Mouse (Mus musculus) limb, embryonic 14.5 days (tissue): ENCODE data around the gene Tmem163. TPM values are rescaled to one million over a fixed set of nuclear protein-coding genes. Genes with fewer than 3 reads are reported as not detected.

ENCODE experiments used
- ATAC-seq: fragments of 200-750 bp; cut with Nextera tagmentation; 2 replicates; pipeline ENCODE4 v1.8.0; 2017; ENCODE audit warnings: low read depth, moderate number of reproducible peaks, moderate TSS enrichment; ENCODE audit not compliant: low FRiP score
- DNase-seq: peaks from one replicate; pipeline ENCODE4 v3.0.0-alpha.2; 2015; ENCODE audit warnings: low spot score
- H3K27ac ChIP-seq: fragments of 300-500 bp; sonication (generic); replicated peaks from 2 replicates; pipeline ENCODE4 v1.5.1; 2014; ENCODE audit warnings: low read depth, mild to moderate bottlenecking, low read length, moderate library complexity, mixed read lengths
- H3K27me3 ChIP-seq: fragments of 300-500 bp; sonication (generic); 2 replicates; pipeline ENCODE4 v1.6.1; 2014; ENCODE audit warnings: low read length, mixed read lengths; ENCODE audit not compliant: control insufficient read depth, insufficient read depth
- H3K36me3 ChIP-seq: fragments of 300-500 bp; sonication (generic); 2 replicates; pipeline ENCODE4 v1.6.1; 2014; ENCODE audit warnings: mild to moderate bottlenecking, low read length, moderate library complexity, mixed read lengths; ENCODE audit not compliant: control insufficient read depth, insufficient read depth
- H3K4me1 ChIP-seq: fragments of 300-500 bp; sonication (generic); 2 replicates; pipeline ENCODE4 v1.6.1; 2014; ENCODE audit warnings: antibody characterized with exemption, low read length, mixed read lengths; ENCODE audit not compliant: control insufficient read depth, insufficient read depth
- H3K4me2 ChIP-seq: fragments of 300-500 bp; sonication (generic); replicated peaks from 2 replicates; pipeline ENCODE4 v1.6.1; 2014; ENCODE audit warnings: low read depth, mild to moderate bottlenecking, low read length, moderate library complexity; ENCODE audit not compliant: severe bottlenecking
- H3K4me3 ChIP-seq: fragments of 300-500 bp; sonication (generic); replicated peaks from 2 replicates; pipeline ENCODE4 v1.5.1; 2014; ENCODE audit warnings: low read length
- H3K9ac ChIP-seq: fragments of 300-500 bp; sonication (generic); 2 replicates; pipeline ENCODE4 v1.6.1; 2014; ENCODE audit warnings: mild to moderate bottlenecking, low read depth, low read length, moderate library complexity; ENCODE audit not compliant: severe bottlenecking
- H3K9me3 ChIP-seq: fragments of 300-500 bp; sonication (generic); 2 replicates; pipeline ENCODE4 v1.6.1; 2016; ENCODE audit warnings: low read length; ENCODE audit not compliant: control insufficient read depth
- POLR2A ChIP-seq: fragments of 200-500 bp; IDR thresholded peaks from 2 replicates; pipeline ENCODE4 v1.8.0; 2012; ENCODE audit warnings: inconsistent platforms, mild to moderate bottlenecking, moderate library complexity, borderline replicate concordance; ENCODE audit not compliant: insufficient read depth, insufficient read length; ENCODE audit errors: extremely low read depth
- whole genome bisulfite sequencing: fragments of 180-500 bp; shearing (Covaris S2); extraction: QIAGEN DNeasy Blood & Tissue Kit; methylation state at CpG from one replicate; pipeline ENCODE4 v1.1.7; 2014; 5-methylcytosine and 5-hydroxymethylcytosine counted together
- polyA plus RNA-seq, 2 experiments: library from polyadenylated mRNA; depleted of rRNA in 1 of 2; stranded (reverse) in 1 of 2; unstranded in 1 of 2; fragments of >200 nt; fragmentation: Nextera tagmentation in 1 of 2; extraction: Ambion mirVana in 1 of 2; gene quantifications; 2 replicates each; pipeline versions ENCODE4 v1.2.1 to v1.2.3; 2012 to 2014

The Tmem163 gene
- polyA plus RNA-seq, 2 experiments, result 1.7 to 2.6 TPM

DNA sequence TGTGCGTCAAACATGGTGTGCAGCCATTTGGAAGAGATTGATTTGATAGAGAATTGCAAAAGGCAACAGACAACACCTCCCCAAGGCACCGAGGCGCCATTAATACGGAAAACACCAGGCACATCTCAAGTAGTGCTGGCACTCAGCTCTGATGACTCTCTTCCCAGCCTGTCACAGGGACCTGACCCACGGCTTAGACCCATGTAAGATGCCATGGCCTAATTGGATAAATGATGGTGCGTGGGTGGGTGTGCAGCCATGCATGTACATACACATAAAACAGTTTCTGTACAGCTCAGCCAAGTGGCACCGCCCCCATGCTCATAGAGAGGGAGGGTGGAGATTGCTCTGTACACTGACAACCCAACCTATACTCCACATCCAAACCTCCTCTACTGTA lies 102.3 kb downstream of the Tmem163 start:
- H3K27me3 ChIP-seq, result no peaks in the 10 kb centered on the region
- no peak overlapping the region for H3K27ac ChIP-seq
- no peak for ATAC-seq
- no peak overlapping the region for H3K9ac ChIP-seq
- H3K4me1 ChIP-seq, result no peaks in the 10 kb centered on the region
- TF ChIP-seq POLR2A, result no peak
- no peaks in the 10 kb centered on the region for H3K36me3 ChIP-seq
- no peak overlapping the region for H3K4me3 ChIP-seq
- 89% methylated on average over 7 of the region's 7 CpGs for WGBS
- no peak for DNase-seq
- H3K4me2 ChIP-seq, result no peak overlapping the region
- H3K9me3 ChIP-seq, result no peaks in the 10 kb centered on the region

DNA sequence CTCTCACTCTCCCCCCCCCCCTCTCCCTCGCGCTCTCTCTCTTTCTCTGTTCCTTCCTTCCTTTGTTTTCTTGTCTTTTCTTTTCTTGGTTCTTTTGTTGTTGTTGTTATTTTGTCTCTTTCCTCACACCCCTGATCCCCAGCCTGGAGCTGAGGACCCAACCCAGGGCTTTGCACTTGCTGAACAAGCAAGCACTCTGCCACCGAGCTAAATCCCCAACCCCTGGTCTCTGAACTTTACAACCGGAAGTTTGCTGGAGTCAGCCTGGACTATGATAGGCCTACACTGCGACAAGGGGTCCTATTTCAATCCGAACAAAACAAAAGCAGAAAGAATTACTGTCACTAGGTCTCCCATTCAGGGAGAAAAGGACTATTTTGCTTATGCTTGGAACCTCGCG lies 102.8 kb downstream of the Tmem163 start:
- Histone ChIP-seq H3K27ac (no peak overlapping the region), H3K4me3 (no peak overlapping the region), H3K4me1 (no peaks in the 10 kb centered on the region), H3K9ac (no peak overlapping the region), H3K36me3 (no peaks in the 10 kb centered on the region), H3K4me2 (no peak overlapping the region), H3K27me3 (no peaks in the 10 kb centered on the region), H3K9me3 (no peaks in the 10 kb centered on the region)
- 44% methylated on average over 8 of the region's 8 CpGs for WGBS
- ATAC-seq, result no peak
- no peak for DNase-seq
- no peak for TF ChIP-seq POLR2A

DNA sequence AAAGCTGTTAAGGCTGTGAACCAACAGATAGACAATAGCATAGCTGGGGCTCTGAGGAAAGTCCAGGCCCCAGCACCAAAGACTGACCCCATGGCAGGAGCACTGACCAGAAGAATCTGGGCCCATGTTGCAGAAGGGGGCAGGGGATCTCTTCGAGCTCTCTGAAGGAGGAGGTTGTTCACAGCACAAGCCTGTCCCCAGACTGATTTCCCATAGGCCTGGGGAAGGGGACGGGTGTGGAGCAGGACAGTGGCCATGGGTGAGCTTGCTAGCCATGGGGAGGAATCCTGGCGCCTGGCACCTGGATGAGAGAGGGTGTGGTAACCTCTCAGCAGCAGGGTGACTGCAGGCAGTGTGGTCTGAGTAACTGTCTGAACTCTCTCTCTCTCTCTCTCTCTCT lies 103.2 kb downstream of the Tmem163 start:
- 59% methylated on average over 3 of the region's 3 CpGs for WGBS
- TF ChIP-seq POLR2A, result no peak
- DNase-seq (no peak), ATAC-seq (no peak)
- no peaks in the 10 kb centered on the region for H3K27me3 ChIP-seq
- H3K4me3 ChIP-seq, result no peak overlapping the region
- H3K9ac ChIP-seq, result no peak overlapping the region
- no peak overlapping the region for H3K27ac ChIP-seq
- no peaks in the 10 kb centered on the region for H3K36me3 ChIP-seq
- no peaks in the 10 kb centered on the region for H3K9me3 ChIP-seq
- no peak overlapping the region for H3K4me2 ChIP-seq
- no peaks in the 10 kb centered on the region for H3K4me1 ChIP-seq

DNA sequence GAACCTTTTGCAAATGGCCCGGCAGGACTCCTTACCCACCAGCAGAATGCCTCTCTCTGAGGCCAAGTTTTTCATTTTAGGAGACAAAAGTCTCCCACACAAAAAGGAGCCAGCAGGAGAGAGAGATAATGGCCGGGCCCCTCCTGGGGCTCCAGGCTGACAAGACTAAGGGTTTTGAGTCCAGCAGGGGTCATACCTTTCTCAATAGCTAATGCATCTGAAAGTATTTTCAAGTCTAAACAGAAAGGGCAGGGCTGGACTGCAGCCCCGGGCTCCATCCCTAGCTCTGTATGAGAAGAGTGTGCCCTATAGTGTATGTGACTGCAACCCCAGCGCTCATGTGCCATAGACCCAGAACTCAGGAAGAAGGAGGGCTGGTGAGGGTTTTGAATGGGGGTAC lies 103.7 kb downstream of the Tmem163 start:
- Histone ChIP-seq H3K9me3 (no peaks in the 10 kb centered on the region), H3K4me3 (no peak overlapping the region), H3K4me1 (no peaks in the 10 kb centered on the region), H3K36me3 (no peaks in the 10 kb centered on the region), H3K27ac (no peak overlapping the region), H3K9ac (no peak overlapping the region), H3K27me3 (no peaks in the 10 kb centered on the region), H3K4me2 (no peak overlapping the region)
- no peak for DNase-seq
- no peak for TF ChIP-seq POLR2A
- 47% methylated on average over 4 of the region's 4 CpGs for WGBS
- no peak for ATAC-seq

DNA sequence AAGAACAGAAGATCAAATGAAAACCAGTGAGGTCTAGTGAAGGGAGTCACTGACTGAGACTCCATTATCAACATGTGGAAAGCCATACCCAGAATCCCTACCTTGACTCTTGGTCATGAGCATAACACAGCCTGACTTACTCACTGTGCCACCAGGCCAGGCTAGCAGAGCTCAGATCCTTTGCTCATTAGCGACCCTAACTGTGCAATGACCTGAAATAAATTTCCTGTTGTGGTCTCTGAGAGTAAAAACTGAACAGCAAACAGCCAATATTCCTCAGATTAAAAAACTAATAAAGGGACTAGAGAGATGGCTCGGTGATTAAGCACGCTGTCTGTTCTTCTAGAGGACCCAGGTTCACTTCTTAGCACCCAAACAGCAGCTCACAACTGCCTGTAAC lies 106.2 kb downstream of the Tmem163 start:
- Histone ChIP-seq H3K4me1 (no peaks in the 10 kb centered on the region), H3K9me3 (no peaks in the 10 kb centered on the region), H3K27me3 (no peaks in the 10 kb centered on the region), H3K9ac (no peak overlapping the region), H3K4me2 (no peak overlapping the region), H3K4me3 (no peak overlapping the region), H3K36me3 (no peaks in the 10 kb centered on the region), H3K27ac (no peak overlapping the region)
- DNase-seq, result no peak
- no peak for TF ChIP-seq POLR2A
- ATAC-seq, result no peak
- 72% methylated on average over 3 of the region's 3 CpGs for WGBS

DNA sequence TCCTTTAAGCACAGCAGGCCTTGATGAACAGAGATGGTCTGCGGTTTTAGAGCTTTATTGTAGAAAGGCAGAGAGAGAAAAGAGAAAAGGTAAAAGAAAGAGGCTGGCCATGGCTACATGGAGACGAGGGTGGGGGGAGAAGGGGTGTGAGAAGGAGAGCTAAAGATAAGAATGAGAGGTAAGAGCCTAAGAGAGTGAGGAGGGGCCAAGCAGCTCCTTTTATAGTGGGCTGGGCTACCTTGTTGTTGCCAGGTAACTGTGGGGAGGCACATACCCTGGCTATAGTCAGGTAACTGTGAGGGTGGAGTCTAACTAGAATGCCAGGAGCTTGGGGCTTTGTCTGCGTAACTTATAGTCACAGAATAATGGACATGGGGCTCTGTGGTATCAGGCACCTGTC lies 110.7 kb downstream of the Tmem163 start:
- H3K27ac ChIP-seq, result no peak overlapping the region
- H3K27me3 ChIP-seq, result no peaks in the 10 kb centered on the region
- ATAC-seq (no peak), DNase-seq (no peak)
- 80% methylated on average over 3 of the region's 3 CpGs for WGBS
- H3K4me3 ChIP-seq, result no peak overlapping the region
- no peak overlapping the region for H3K4me2 ChIP-seq
- H3K9ac ChIP-seq, result no peak overlapping the region
- H3K9me3 ChIP-seq, result no peaks in the 10 kb centered on the region
- no peaks in the 10 kb centered on the region for H3K4me1 ChIP-seq
- TF ChIP-seq POLR2A, result no peak
- H3K36me3 ChIP-seq, result no peaks in the 10 kb centered on the region
